Mouse (Mus musculus) hindbrain, postnatal 0 days (tissue): ENCODE measurements around the gene Prkca. TPM values are rescaled to one million over a fixed set of nuclear protein-coding genes. Genes with fewer than 3 reads are reported as not detected.

Experiments
- ATAC-seq: fragments of 200-750 bp; cut with Nextera tagmentation; 2 replicates; pipeline ENCODE4 v1.8.0; 2017; ENCODE audit warnings: mild to moderate bottlenecking, moderate TSS enrichment, moderate library complexity
- DNase-seq: peaks from one replicate; pipeline ENCODE4 v3.0.0-alpha.2; 2015; ENCODE audit warnings: low spot score
- H3K27ac ChIP-seq: fragments of 300-500 bp; sonication (generic); 2 replicates; pipeline ENCODE4 v1.5.1; 2014; ENCODE audit warnings: mild to moderate bottlenecking
- H3K27me3 ChIP-seq: fragments of 300-500 bp; sonication (generic); 2 replicates; pipeline ENCODE4 v1.6.1; 2014; ENCODE audit warnings: low read length, mixed read lengths; ENCODE audit not compliant: insufficient read depth
- H3K36me3 ChIP-seq: fragments of 300-500 bp; sonication (generic); 2 replicates; pipeline ENCODE4 v1.6.1; 2014; ENCODE audit warnings: low read length, mixed read lengths; ENCODE audit not compliant: insufficient read depth
- H3K4me1 ChIP-seq: fragments of 300-500 bp; sonication (generic); 2 replicates; pipeline ENCODE4 v1.6.1; 2014; ENCODE audit warnings: antibody characterized with exemption, low read length, mixed read lengths; ENCODE audit not compliant: insufficient read depth
- H3K4me2 ChIP-seq: fragments of 300-500 bp; sonication (generic); 2 replicates; pipeline ENCODE4 v1.6.1; 2014; ENCODE audit warnings: low read depth, mild to moderate bottlenecking, low read length, moderate library complexity, mixed read lengths
- H3K4me3 ChIP-seq: fragments of 300-500 bp; sonication (generic); 2 replicates; pipeline ENCODE4 v1.5.1; 2014; ENCODE audit warnings: low read length
- H3K9ac ChIP-seq: fragments of 300-500 bp; sonication (generic); replicated peaks from 2 replicates; pipeline ENCODE4 v1.6.1; 2014; ENCODE audit warnings: mild to moderate bottlenecking, low read length, moderate library complexity, mixed read lengths
- H3K9me3 ChIP-seq: fragments of 300-500 bp; sonication (generic); 2 replicates; pipeline ENCODE4 v1.6.1; 2016; ENCODE audit warnings: low read length, mixed read lengths
- CTCF ChIP-seq: IDR thresholded peaks from 2 replicates; pipeline ENCODE4 v1.5.1; 2016; ENCODE audit warnings: antibody characterized with exemption, control low read depth, low read depth
- WGBS: fragments of 180-500 bp; shearing (Covaris S2); extraction: QIAGEN DNeasy Blood & Tissue Kit; methylation state at CpG from one replicate; pipeline ENCODE4 v1.1.7; 2014; 5-methylcytosine and 5-hydroxymethylcytosine counted together
- polyA plus RNA-seq: library from polyadenylated mRNA; unstranded; fragments of >200 nt; fragmentation: Nextera tagmentation; extraction: Ambion mirVana; gene quantifications from 2 replicates; pipeline ENCODE4 v1.2.1, GENCODE M21; 2015
- total RNA-seq: library from RNA; depleted of rRNA; stranded (reverse); fragments of >200 nt; gene quantifications from 2 replicates; pipeline ENCODE4 v1.2.3, GENCODE M21; 2014

Gene Prkca
- total and polyA plus RNA-seq, 2 experiments from 2014 or later = 8.0 to 25.0 TPM

DNA sequence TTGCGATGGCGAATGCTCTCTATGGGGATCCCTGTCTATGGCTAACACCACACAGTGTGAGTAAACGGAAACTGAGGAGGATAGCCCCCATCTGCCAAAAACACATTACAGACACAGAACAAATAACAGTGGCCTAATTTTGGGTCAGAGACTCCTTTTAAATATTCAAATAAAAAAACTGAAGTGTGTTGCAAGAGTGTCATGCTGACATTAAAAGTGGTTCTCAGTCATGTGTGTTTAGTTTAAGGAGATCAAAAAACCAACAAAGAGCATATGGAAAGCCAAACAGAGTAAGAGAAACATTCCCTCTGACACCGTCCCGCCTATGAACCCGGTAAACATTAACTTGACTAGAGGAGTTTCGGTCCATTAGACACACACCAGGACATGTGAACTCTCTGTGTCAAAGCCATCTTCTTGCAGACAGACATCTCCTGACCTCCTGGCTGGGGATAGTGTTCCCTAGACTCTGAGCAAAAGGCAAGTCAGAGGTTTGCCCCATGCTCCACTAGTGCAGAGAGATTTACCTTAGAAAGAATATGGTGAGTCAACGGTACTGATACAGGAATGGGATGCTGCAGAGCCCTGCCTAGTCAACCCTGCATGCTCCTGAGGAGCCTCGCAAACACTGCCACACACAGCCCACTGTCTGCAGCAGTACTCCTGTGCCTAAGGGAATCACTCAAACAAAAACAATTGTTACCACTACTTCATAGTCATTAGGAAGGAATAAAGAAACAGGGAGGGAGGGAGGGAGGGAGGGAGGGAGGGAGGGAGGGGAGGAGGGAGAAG is 146.1 kb downstream of the Prkca start:
- WGBS = 50% methylated on average over 9 of the region's 9 CpGs
- ATAC-seq (no peak), DNase-seq (no peak)
- no peaks in the 10 kb centered on the region for H3K36me3 ChIP-seq
- H3K4me3 ChIP-seq = no peak overlapping the region
- H3K4me2 ChIP-seq = no peak overlapping the region
- H3K27ac ChIP-seq = no peak overlapping the region
- H3K9ac ChIP-seq = no peak overlapping the region
- H3K9me3 ChIP-seq = no peaks in the 10 kb centered on the region
- H3K4me1 ChIP-seq = peaks cover 5% of the 10 kb centered on the region; the same call in 1 of the 2 replicates
- no peaks in the 10 kb centered on the region for H3K27me3 ChIP-seq
- no peak for TF ChIP-seq CTCF

DNA sequence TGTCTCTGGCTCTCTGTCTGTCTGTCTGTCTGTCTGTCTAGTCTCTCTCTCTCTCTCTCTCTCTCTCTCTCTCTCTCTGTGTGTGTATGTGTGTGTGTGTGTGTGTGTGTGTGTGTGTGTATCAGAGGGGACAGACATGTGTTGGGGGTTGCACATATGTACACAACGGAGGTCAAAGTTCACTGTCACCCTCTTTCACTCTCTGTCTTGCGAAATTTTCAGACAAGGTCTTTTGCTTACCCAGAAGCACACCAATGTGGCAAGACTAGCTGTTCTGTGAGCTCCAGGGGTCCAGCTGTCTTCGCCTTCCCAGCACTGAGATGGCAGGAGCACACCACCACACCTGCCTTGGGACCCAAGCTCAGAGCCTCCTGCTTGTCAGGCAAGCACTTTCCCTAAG is 146.9 kb downstream of the Prkca start:
- DNase-seq = no peak
- Histone ChIP-seq H3K27me3 (no peaks in the 10 kb centered on the region), H3K4me1 (peaks cover 5% of the 10 kb centered on the region; the same call in 1 of the 2 replicates), H3K27ac (no peak overlapping the region), H3K4me2 (no peak overlapping the region), H3K9me3 (no peaks in the 10 kb centered on the region), H3K9ac (no peak overlapping the region), H3K4me3 (no peak overlapping the region), H3K36me3 (no peaks in the 10 kb centered on the region)
- WGBS = 81% methylated on average over 3 of the region's 3 CpGs
- no peak for ATAC-seq
- TF ChIP-seq CTCF = no peak

DNA sequence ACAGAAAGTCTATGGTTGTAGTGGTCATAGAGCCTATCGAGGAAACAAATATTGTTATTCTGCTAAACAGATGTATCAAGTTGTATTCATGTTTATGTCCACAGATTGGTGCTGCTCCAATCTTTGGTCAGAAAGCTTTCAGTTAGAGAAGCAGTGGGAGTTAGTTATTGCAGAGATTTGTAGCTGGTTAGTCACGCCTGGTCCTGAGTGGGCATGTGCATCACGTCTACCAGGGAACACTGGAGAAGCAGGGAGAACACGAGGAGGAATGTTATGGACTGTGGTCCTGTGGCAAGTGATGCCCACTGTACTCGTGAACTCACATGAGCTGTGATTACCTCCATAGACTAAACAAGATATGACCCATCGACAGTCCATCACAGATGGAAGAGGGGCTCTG is 153.4 kb downstream of the Prkca start:
- no peak for TF ChIP-seq CTCF
- ATAC-seq = no peak
- Histone ChIP-seq H3K36me3 (no peaks in the 10 kb centered on the region), H3K27ac (no peak overlapping the region), H3K4me3 (no peak overlapping the region), H3K4me1 (no peaks in the 10 kb centered on the region), H3K9me3 (no peaks in the 10 kb centered on the region), H3K9ac (no peak overlapping the region), H3K4me2 (no peak overlapping the region), H3K27me3 (no peaks in the 10 kb centered on the region)
- DNase-seq = no peak
- WGBS = 94% methylated on average over 6 of the region's 6 CpGs

DNA sequence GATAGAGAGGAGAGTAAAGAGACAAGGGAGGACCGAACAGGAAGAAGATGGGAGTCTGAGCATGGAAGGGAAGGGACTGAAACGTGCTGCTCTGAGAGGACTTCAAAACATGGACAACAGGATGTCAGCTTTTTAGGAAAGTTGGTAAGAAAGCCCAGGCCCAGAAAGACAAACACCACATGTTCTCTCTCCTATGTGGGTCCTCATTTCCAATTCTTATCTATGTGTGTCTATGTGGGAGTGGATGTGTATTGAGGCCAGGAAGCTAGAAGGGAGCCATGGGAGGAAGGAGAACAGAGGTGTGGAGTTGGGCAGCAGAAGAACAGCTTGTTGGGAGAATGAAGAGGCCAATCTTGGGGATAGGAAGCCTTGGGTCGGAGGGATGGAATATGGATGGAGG is 154.4 kb downstream of the Prkca start:
- Histone ChIP-seq H3K4me3 (no peak overlapping the region), H3K27me3 (no peaks in the 10 kb centered on the region), H3K9me3 (no peaks in the 10 kb centered on the region), H3K9ac (no peak overlapping the region), H3K36me3 (no peaks in the 10 kb centered on the region), H3K4me2 (no peak overlapping the region), H3K27ac (no peak overlapping the region), H3K4me1 (no peaks in the 10 kb centered on the region)
- DNase-seq (no peak), ATAC-seq (no peak)
- no peak for TF ChIP-seq CTCF
- WGBS = 87% methylated on average over 3 of the region's 3 CpGs

DNA sequence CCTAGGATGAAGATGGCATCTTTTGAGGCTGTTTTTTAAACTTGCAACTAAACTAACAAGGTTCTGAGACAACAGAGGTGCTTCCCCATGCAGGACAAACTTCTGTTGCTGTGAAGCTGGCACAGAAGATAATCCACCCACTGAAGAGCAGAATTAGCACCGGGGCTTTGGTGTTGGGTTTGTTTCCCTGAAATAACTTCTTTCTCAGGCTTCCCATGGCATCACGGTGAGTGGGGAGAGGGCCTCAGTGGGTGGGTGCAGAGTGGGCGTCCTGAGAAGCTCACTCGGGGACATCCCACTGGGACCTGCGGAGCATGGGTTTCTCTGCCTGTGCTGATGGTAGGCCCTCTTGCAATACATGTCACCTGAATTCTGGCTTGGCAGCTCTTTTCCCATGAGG is 161.3 kb downstream of the Prkca start:
- no peaks in the 10 kb centered on the region for H3K4me1 ChIP-seq
- no peak overlapping the region for H3K9ac ChIP-seq
- no peak overlapping the region for H3K4me3 ChIP-seq
- ATAC-seq (no peak), DNase-seq (no peak)
- no peaks in the 10 kb centered on the region for H3K36me3 ChIP-seq
- 70% methylated on average over 5 of the region's 5 CpGs for WGBS
- H3K9me3 ChIP-seq = no peaks in the 10 kb centered on the region
- no peak overlapping the region for H3K27ac ChIP-seq
- no peak for TF ChIP-seq CTCF
- H3K4me2 ChIP-seq = no peak overlapping the region
- H3K27me3 ChIP-seq = no peaks in the 10 kb centered on the region

DNA sequence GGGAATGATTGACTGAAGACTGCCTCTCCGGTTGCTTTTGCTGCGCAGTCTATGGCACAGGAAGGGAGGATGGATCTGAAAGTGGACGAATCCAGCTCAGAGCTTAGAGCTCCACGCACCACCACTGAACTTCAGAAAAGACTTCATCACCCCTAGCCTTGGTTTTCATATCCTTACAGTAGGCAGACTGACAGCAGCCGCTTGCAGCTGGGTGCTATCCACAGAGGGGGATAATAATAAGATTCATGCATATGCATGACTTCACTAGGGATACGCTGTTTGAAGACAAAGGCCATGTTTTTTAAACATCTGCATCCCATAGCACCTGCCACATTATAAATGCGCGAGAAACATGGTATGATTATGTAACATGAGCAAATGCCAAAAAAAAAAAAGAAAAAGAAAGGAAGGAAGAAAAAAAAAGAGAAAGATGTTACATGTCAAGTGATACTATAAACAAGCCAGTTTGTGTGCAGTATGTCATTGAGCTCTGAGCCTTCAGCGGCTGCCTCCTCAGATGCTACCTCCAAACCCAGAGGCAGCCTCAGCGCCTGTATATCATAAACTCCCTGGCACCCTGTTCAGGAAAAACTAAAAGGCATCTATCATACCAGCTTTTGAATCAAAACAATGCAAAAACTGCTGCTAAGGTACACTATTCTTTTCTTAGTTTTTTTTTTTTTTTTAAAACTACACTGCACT is 162.6 kb downstream of the Prkca start:
- no peak for DNase-seq
- no peak overlapping the region; the same call in 1 of the 2 replicates for H3K27ac ChIP-seq

DNA sequence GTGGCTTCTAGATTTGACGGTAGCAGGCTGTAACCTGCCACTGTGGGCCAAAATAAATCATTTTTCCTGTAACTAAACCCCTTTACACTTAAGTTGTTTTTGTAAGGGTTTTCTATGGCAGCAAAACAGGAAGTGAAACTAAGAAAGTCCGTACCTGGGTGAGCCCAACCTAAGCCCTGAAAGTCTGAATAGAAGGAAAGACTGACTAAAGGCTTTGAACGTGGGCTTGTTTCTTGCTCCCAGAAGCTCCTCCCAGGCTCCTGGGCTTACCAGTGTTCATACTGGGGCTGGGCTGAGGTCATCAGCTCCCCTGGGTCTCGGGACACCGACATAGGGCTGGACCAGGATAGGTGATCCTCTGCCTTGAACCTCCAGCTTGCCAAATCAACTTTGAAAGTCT is 164.9 kb downstream of the Prkca start:
- no peak overlapping the region for H3K9ac ChIP-seq
- no peaks in the 10 kb centered on the region for H3K9me3 ChIP-seq
- H3K27ac ChIP-seq = no peak overlapping the region
- no peaks in the 10 kb centered on the region for H3K36me3 ChIP-seq
- no peak for ATAC-seq
- 85% methylated on average over 5 of the region's 5 CpGs for WGBS
- 0 out of 2 replicates have a peak, but pooled peaks cover 4% of the 10 kb centered on the region for H3K4me1 ChIP-seq
- no peak overlapping the region for H3K4me2 ChIP-seq
- no peak for TF ChIP-seq CTCF
- no peaks in the 10 kb centered on the region for H3K27me3 ChIP-seq
- H3K4me3 ChIP-seq = no peak overlapping the region
- DNase-seq = no peak

More for the DNA sequence above, 162.6 kb downstream of the Prkca start:
- WGBS = 34% methylated on average over 10 of the region's 10 CpGs
- H3K9me3 ChIP-seq = no peaks in the 10 kb centered on the region
- TF ChIP-seq CTCF = no peak
- no peak overlapping the region for H3K4me2 ChIP-seq
- H3K27me3 ChIP-seq = no peaks in the 10 kb centered on the region
- no peak overlapping the region for H3K9ac ChIP-seq
- no peaks in the 10 kb centered on the region for H3K36me3 ChIP-seq
- no peak overlapping the region for H3K4me3 ChIP-seq
- H3K4me1 ChIP-seq = no peaks in the 10 kb centered on the region
- no peak for ATAC-seq
